Comparison of ENCODE assay signal across 9 mouse cellular contexts in genomic region chr1:168676418-168677413, GRCm38 (mm10).
A peak's percentile ranks its signal among the peaks of the same experiment; 100 is the strongest.
DNase-seq lines count a peak whose midpoint lies in the region; ATAC-seq lines count a peak whose summit lies in the region.
"Had no signal": no experiment of that assay in that cellular context is flagged by ENCODE, and none has a peak within 500 bp of the region (broad histone marks: within the 10 kb centered on the region; RNA-seq: fewer than 3 reads in every experiment).

No protein-coding gene starts in this region.

- H3K9ac ChIP-seq in heart, embryonic 13.5 days: no peak overlapping the region
- no peak overlapping the region for H3K9ac ChIP-seq in intestine, embryonic 14.5 days (ENCODE audit: low read length)
- 0 out of 2 replicates have a peak overlapping the region, but pooled peaks have one; percentile 33 for H3K9ac ChIP-seq in neural tube, embryonic 12.5 days
- H3K9ac ChIP-seq: limb, embryonic 15.5 days had no signal

- peak overlapping the region; percentile 6; the same call in 1 of the 2 replicates for H3K4me3 ChIP-seq in heart, embryonic 13.5 days
- H3K4me3 ChIP-seq in intestine, embryonic 14.5 days (ENCODE audit: low read depth, low read length): no peak overlapping the region; the same call in 1 of the 2 replicates
- H3K4me3 ChIP-seq in neural tube, embryonic 12.5 days: no peak overlapping the region
- H3K4me3 ChIP-seq: limb, embryonic 15.5 days had no signal

- no peaks in the 10 kb centered on the region; the same call in 1 of the 2 replicates for H3K27me3 ChIP-seq in heart, embryonic 13.5 days (replicated peaks)
- no peaks in the 10 kb centered on the region for H3K27me3 ChIP-seq in intestine, embryonic 14.5 days (replicated peaks; ENCODE audit: control insufficient read depth, insufficient read depth, low read length)
- H3K27me3 ChIP-seq in neural tube, embryonic 12.5 days (replicated peaks): no peaks in the 10 kb centered on the region

- no peak for ATAC-seq in heart, embryonic 13.5 days (ENCODE audit: extremely low read depth, insufficient number of reproducible peaks, low FRiP score, low TSS enrichment)
- ATAC-seq in intestine, embryonic 14.5 days (replicated peaks; ENCODE audit: low FRiP score, low TSS enrichment, low read depth): no peak
- peak; percentile 79; the same call in 1 of the 2 replicates for ATAC-seq in neural tube, embryonic 12.5 days (ENCODE audit: low FRiP score, low read depth)

- peak overlapping the region; percentile 44 for H3K4me2 ChIP-seq in heart, embryonic 13.5 days
- H3K4me2 ChIP-seq in intestine, embryonic 14.5 days (ENCODE audit: low read length): peak overlapping the region; percentile 37
- peak overlapping the region; percentile 57 for H3K4me2 ChIP-seq in neural tube, embryonic 12.5 days (replicated peaks)
- H3K4me2 ChIP-seq: limb, embryonic 15.5 days had no signal

- no peaks in the 10 kb centered on the region for H3K9me3 ChIP-seq in heart, embryonic 13.5 days
- no peaks in the 10 kb centered on the region for H3K9me3 ChIP-seq in intestine, embryonic 14.5 days (ENCODE audit: control insufficient read depth, low read length)
- no peaks in the 10 kb centered on the region for H3K9me3 ChIP-seq in neural tube, embryonic 12.5 days
- H3K9me3 ChIP-seq: limb, embryonic 15.5 days had no signal

- no peak for DNase-seq in heart, adult 18-20 months
- DNase-seq in cerebellum, postnatal 14 days: peak; percentile 34 to 39
- no peak for DNase-seq in intestine, embryonic 14.5 days (ENCODE audit: low spot score)
- no peak for DNase-seq in MN1 (ENCODE audit: low spot score)
- DNase-seq in gastrocnemius, postnatal 10 days: no peak
- no peak for DNase-seq in B cell, adult 2 months

- WGBS in heart, embryonic 13.5 days: 59% methylated on average over 29 of the region's 29 CpGs
- 53% methylated on average over 29 of the region's 29 CpGs for WGBS in intestine, embryonic 14.5 days
- WGBS in neural tube, embryonic 12.5 days: 46% methylated on average over 29 of the region's 29 CpGs

- no peak overlapping the region for H3K27ac ChIP-seq in heart, embryonic 13.5 days (replicated peaks)
- H3K27ac ChIP-seq in intestine, embryonic 14.5 days (ENCODE audit: low read depth): no peak overlapping the region
- H3K27ac ChIP-seq in neural tube, embryonic 12.5 days: peak overlapping the region; percentile 53; the same call in 1 of the 2 replicates
- H3K27ac ChIP-seq: limb, embryonic 15.5 days had no signal

- no peaks in the 10 kb centered on the region for H3K36me3 ChIP-seq in heart, embryonic 13.5 days
- H3K36me3 ChIP-seq in intestine, embryonic 14.5 days (ENCODE audit: control insufficient read depth, insufficient read depth, low read length): no peaks in the 10 kb centered on the region
- no peaks in the 10 kb centered on the region for H3K36me3 ChIP-seq in neural tube, embryonic 12.5 days
- H3K36me3 ChIP-seq: limb, embryonic 15.5 days had no signal

- no peaks in the 10 kb centered on the region for H3K4me1 ChIP-seq in heart, embryonic 13.5 days
- H3K4me1 ChIP-seq in intestine, embryonic 14.5 days (replicated peaks; ENCODE audit: control insufficient read depth, insufficient read depth, low read length): no peaks in the 10 kb centered on the region
- H3K4me1 ChIP-seq in neural tube, embryonic 12.5 days: peaks cover 3% of the 10 kb centered on the region; the same call in 1 of the 2 replicates
- H3K4me1 ChIP-seq: limb, embryonic 15.5 days had no signal

Comparison
In these comparisons a context has a peak if more than half of its experiments do, and no peak if none do; other contexts are left out.
1. DNase-seq: peak in cerebellum, postnatal 14 days (2 of 2); none in heart, adult 18-20 months (0 of 2), intestine, embryonic 14.5 days (single experiment), MN1 (single experiment), gastrocnemius, postnatal 10 days (single experiment) and B cell, adult 2 months (0 of 2).
2. Peak in every context shown above with its lines, with median percentiles within 50 percentile points of each other: H3K4me2 ChIP-seq.